Mouse (Mus musculus) embryo, embryonic 11 days (tissue): Measurements from ENCODE around the gene Henmt1.

Experiments
- DNase-seq: peaks from one replicate; pipeline ENCODE4 v3.0.0-alpha.2; 2015

Henmt1 gene

DNA sequence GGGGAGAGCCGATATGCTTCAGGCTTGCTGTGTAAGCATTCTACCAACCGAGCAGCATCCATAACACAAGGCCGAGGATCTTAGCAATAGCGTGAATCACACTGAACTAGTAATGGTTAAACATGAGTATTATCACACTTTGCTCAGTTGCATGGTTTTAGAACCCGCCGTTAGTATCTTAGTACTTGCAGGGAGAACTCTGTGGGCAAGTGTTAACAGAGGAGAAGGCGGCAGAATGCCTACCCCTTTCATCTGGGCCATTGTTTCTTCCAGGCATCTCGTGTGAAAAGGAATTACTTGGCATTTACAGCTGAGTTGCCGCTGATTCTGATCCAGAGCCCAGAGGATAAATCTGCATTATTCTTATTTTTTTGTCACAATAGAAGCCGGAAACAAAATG is 1.3 kb downstream of the Henmt1 start:
- no peak for DNase-seq

DNA sequence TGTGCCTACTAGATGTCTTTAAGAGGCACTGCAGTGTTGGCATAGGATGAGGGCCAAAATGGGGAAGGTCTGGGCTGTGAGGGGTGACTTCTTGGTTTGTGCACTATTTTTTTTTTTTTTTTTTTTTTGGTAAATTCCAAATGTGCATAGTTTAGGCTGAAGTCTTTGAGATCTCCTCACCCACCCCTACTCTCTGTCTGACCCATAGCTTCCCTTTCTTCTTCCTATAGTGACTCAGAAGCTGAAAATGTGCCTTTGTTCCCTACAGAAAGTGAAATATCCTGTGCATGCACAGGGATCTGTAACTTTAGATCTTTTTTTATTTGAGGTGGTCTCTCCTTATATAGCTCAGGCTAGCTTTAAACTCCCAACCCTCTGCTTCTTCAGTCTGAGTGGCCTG is 18.3 kb downstream of the Henmt1 start:
- DNase-seq, result no peak

DNA sequence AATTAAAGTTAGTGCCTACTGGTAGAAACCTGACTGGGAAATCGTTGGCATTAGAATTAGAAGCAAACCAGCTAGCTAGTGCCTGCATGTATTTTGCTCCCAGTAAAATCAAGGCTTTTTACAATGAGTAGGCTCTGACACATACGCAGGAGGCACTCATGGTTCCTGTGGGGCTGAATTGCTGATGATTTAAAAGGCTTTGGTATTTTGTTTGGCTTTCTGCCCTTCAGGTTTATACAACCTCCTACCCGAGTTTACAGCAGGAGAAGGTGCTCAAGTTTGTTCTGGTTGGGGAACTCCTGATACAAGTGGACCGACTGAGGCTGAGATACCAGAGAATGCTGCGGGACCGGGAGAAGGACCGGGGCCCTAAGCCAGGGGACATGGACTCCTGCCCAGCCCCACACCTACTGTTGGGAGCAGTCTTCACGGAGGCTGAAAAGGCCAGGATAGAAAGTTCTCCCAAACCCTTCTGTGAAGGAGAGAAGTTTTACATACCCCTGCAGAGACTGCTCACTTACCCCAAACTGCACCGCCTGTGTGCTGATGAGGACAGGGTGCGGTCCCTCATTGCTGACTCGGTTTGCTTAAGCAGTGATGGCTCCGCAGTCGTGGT is 20.1 kb downstream of the Henmt1 start:
- DNase-seq, result no peak

- peak; percentile 78 for DNase-seq
Observed at GRCm38 (mm10) chr3:108961226-108961625, 21.6 kb downstream of the Henmt1 start.

DNA sequence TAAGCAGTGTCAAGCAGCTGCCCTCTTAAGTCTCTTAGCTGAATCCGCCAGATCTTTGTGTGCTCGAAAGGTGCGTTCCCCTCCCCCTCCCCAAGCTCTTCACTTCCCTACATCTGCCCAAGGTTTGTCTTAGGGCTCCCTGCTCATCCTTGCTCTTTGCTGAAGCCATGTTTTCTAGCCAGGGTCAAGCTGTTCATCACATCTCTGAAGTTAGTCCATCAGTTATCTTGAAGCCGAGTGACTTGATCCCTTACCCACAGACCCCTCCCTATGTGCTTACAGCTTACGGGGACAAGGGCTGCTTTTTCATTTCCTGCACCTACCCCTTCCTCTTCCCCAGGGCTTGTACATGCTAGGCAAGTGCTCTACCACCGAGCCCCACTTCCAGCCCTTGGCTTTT is 22.0 kb downstream of the Henmt1 start:
- no peak for DNase-seq

GRCm38 (mm10) chr3:108963278-108963677 is 23.6 kb downstream of the Henmt1 start:
- DNase-seq, result no peak

DNA sequence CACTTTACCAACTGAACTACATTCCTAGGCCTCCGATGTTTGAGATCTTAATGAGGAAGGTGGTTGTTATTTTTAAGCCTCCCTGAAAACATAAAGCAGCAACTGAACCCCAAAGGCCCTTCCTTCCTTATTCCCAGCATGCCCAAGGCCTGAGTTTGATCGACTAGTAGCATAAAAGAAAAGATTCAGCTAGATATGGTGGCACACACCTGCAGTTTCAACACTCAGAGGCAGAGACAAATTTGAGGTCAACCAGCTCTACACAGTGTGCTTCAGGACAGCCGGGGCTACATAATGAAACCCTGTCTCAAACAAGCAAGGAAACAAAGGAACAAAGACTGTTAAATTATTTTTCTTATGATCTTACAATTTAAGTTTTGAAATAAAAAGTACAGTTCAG is 24.1 kb downstream of the Henmt1 start:
- DNase-seq, result no peak

DNA sequence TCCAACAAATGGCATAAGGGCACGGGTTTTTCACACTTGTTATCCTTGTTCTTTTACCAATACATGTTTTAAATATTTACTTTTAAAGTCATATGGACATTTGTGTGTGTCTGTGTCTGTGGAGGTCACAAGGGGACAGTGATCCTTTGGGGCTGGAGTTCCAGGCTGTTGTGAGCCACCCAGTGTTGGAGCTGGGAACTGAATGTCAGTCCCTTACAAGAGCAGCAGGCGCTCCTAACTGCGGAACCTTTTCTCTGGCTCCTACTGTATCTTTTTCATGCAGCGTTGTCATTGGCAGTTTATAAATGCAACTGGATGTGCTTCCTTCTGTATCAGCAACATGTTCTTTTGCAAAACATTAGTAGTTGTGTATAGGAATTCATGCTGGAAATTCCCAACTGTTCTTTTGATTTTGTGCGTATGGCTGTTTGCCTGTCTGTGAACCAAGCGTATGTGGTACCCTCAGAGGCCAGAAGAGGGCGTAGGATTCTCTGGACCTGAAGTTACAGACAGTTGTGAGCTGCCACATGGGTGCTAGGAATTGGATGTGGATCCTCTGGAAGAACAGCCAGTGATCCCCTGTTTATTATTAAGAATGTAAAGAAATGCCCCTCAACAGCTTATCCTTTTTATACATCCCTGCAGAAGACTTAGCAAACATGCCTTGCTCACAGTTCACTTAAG is 24.8 kb downstream of the Henmt1 start:
- DNase-seq, result peak; percentile 18

GRCm38 (mm10) chr3:108966051-108966450 is 26.4 kb downstream of the Henmt1 start:
- no peak for DNase-seq

DNA sequence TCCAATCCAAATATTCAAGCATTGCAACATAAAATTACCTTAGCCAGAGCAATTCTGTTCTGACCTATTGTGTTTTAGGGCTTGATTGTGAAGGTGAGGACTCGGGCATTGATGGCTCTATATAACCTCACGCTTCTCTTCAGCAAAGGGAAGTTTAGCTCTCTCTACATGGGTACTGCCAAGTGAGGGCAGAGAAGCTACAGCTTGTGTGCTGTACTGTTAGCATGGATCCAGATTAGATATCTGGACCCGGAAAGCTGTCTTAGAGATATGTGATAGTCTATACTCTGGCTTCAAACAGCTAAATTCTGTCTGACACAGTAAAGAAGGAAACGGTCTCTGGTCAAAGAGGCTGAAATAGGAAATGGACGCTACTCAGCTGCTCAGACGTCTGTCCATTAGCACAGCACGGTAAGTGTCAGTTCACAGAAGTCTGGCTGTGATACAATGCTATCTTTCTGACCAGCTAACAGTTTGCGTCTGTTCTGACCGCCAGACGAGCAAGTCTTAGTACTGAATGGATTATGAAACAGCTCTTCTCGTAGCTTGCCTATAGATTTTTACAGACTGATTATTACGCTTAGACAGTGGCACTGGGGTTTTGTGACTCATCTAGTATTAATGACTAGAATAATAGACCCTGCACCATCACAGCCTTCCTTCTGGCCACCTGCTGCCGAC is 34.4 kb downstream of the Henmt1 start:
- no peak for DNase-seq

DNA sequence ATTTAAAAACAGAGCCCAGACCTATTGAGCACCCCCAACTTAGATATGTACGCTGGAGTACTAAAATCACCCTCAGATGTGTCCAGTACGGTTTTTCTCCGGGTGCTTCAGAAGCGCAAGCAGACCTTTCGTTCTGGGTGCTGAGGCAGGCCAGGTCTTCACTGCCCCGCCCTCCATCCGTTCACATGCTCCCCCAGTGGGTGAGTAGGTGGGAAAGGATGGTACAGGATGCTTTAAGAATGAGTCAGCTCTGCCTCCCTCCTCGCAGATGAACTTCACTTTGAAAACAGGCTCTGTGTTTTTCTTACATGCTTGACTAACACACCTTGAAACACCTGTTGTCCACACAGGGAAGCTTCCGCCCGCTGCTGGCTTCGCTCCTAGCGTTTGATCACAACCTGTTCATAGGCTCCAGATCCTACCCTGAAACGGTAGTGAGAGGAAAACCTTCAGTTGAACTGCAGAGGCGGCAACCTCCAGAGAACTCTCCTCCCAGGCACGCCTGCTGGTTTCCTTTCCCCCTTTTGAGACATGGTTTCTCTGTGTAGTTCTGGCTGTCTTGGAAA is 35.3 kb downstream of the Henmt1 start:
- DNase-seq, result no peak

DNA sequence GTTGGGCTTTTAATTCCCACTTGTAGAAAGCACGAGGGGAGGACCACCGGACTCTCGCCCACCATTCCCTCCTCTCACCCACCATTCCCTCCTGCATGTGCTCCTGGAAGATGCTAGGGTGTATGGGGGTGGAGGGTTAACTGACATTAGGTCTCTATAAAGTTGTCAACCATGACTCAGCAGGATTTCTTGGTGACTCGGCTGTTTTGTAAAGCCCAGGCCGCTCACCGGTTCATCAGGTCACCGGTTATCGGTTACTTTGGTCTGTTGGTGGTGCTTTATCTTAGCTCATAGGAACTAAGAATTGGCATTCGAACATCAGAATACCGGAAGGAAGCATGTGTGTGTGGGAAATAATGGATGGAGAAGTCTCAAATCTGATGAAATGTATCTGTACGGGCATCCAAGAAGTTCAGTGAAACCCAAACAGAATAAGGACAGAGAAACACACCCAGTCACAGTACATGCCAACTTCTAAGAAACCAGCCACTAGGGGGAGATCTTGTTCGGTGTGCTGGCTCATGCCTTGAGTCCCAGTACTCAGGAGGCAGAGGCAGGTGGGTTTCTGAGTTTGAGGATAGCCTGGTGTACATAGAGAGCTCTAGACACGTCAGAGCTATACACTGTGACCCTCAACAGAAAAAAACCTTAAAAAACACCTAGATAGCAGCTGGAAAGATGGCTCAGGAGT is 37.8 kb downstream of the Henmt1 start:
- no peak for DNase-seq

- no peak for DNase-seq
Observed at GRCm38 (mm10) chr3:108981946-108982345, 42.3 kb downstream of the Henmt1 start.

GRCm38 (mm10) chr3:108983989-108984388 is 44.3 kb downstream of the Henmt1 start:
- DNase-seq, result no peak

DNA sequence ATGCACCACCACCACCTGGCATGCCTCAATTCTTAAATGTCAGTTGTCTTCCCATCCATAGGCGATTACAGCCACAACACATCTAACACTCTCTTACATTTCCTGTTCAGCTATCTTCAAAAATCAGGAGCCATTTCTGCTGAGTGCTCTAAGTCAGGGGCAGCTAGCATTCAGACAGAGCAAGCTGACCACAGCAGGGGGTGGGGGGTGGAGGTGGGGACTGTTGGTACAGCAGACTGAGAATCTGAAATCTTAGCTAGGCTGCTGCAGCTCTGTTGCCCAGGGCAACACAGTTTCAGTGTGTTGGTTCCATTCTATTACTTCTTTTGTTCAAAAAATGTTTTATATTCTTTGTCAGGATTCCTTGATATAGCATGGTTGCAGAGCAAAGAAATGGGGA is 46.9 kb downstream of the Henmt1 start:
- peak; percentile 30 for DNase-seq

- DNase-seq, result no peak
Observed at GRCm38 (mm10) chr3:108987009-108987659, 47.5 kb downstream of the Henmt1 start.

DNA sequence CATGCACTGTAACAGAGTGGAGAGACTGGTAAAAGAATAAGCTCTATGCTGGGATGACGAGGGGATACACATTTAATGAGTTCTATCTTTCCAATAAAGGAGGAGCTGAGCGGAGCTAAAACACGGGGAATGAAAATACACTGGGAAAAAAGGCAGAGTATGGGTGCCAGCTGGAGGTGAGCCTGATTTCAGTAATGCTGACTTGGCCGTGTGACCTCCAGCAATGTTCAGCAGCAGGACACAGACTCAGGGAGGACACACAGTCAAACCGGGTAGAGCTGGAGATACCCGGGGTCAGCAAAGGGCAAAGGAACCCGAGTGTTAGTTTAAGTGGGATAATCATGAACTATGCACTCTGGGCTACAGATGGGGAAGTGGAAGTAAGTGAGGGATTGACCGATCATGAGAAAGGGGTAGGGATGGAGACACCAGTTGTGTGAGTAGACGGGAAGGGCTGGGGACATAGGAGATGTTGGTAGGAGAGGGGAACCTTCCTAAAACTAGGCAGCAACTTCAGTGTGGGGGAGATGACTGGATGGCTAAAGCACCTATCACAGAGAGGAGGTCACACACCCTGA is 50.4 kb downstream of the Henmt1 start:
- DNase-seq, result no peak

GRCm38 (mm10) chr3:108994477-108994876 is 54.8 kb downstream of the Henmt1 start:
- DNase-seq, result no peak

DNA sequence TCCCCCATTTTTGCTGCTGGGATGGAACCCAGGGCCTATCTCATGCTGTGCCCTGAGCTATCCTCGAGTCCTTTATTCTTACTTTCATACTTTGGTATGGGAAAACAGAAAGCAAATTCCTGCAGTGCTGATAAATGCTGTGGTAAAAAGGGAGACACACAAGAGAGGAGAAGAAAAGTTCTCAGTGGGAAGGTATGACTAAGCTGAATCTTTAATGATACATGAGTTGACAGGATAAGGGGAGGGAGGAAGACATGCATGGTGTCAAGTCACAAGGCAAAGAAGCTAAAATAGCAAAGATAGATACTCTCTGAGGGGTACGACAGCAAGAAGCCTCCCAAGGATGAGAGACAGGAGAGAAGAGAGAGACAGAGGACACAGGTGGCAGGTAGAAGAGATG is 55.7 kb downstream of the Henmt1 start:
- DNase-seq, result no peak

DNA sequence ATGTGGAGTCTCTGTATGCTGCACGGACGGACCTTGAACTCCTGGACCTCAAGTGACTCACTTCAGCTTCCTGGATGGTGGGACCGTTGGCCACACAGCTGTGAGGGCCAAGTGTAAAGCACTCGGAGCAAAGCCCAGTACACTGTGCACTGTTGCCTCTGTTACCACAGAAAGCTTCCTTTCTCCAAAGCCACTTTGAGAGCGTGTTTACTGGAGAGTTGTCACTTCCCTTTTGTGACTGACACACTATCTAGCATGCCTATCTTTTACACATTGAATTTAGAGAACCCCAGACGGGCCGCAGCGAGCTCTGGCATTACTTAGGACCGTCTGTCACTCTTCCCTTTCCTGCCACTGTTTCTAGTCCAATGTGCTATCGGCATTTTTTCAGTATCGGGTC is 57.6 kb downstream of the Henmt1 start:
- DNase-seq, result peak; percentile 8

DNA sequence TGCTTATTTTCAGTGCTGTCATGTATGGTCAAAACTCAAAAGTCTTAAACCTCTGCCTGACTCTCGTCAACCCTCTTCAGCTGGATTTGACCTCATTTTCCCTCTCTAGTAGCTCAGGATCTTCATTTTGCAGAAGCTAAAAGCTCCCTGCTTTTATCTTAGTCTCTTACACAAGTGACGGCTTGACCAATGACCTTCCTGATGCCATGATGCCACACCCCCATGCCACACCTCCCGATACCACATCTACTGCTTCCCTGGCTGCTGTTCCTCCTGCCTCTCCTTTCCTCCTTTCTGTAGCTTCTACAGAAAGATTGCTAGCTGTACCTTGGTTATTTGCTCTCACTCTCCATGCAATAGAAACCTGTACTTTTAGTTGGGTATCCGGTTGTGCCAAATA is 58.1 kb downstream of the Henmt1 start:
- no peak for DNase-seq

- no peak for DNase-seq
Observed at GRCm38 (mm10) chr3:108999173-108999572, 59.5 kb downstream of the Henmt1 start.

DNA sequence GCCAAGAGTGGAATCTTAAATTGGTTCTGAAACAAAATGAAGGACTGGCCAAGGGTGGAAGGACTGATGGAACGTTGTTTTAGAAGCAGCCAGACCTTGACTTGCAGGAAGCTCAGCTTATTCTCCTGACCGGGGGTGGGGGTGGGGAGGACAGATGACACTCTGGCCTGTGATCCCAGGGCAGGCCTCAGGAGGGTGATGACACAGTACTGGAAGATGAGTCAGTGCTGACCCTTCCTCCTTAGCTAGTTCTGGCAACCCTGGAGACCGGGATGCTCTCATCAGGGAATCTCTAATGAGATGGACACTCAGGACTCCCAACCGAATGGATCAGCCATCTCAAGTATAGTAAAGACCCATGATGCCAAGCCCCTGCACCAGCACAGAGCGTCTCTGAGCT is 66.1 kb downstream of the Henmt1 start:
- DNase-seq, result no peak
